Mouse (Mus musculus) CH12.LX (cell line): ENCODE measurements at regions not wholly inside any gene's neighbourhood (a gene's known extent, or its start where the extent isn't known, plus 50 kb on each side); places are given as distances from the start of the nearest gene placed in this dataset.

Experiments
- BHLHE40 ChIP-seq: IDR thresholded peaks from 2 replicates; pipeline ENCODE4 v1.6.1; 2011; ENCODE audit warnings: mild to moderate bottlenecking, low read depth, low read length, improper control_type of control experiment
- CHD2 ChIP-seq: IDR thresholded peaks from 2 replicates; pipeline ENCODE4 v1.6.1; 2011; ENCODE audit warnings: low read length, improper control_type of control experiment
- KAT2A ChIP-seq: IDR thresholded peaks from 2 replicates; pipeline ENCODE4 v1.6.1; 2012; ENCODE audit warnings: low read length, improper control_type of control experiment, inconsistent platforms; ENCODE audit not compliant: insufficient replicate concordance
- MAZ ChIP-seq: IDR thresholded peaks from 2 replicates; pipeline ENCODE4 v1.6.1; 2012; ENCODE audit warnings: low read depth, mild to moderate bottlenecking, inconsistent platforms, low read length, improper control_type of control experiment, moderate library complexity
- POLR2A ChIP-seq: IDR thresholded peaks from 2 replicates; pipeline ENCODE4 v1.6.1; 2011; ENCODE audit warnings: low read depth, mild to moderate bottlenecking, improper control_type of control experiment, low read length
- USF1 ChIP-seq: IDR thresholded peaks from 2 replicates; pipeline ENCODE4 v1.6.1; 2014; ENCODE audit warnings: low read depth, mild to moderate bottlenecking, inconsistent platforms, low read length, improper control_type of control experiment

DNA sequence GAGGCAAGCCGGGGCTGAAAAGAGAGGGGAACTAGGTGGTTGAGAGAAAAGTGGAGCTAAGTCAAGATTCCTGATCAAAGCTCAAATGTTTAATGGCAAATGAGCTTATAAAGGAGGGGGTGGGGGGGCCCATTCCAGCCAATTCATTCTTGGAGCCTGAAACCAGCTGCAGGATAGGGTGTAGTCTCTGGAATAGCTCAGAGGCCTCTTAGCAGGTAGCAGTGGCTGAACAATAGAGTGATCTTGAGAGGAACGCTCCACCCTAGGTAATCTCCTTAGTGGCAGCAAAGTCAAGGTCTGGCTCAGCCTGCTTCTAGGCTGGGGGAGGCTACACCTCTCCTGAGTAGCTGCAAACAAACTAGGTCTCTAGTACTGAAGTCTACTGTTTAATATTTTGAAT is 289.3 kb upstream of the Tmem161b start:
- no peak for TF ChIP-seq BHLHE40
- TF ChIP-seq KAT2A: no peak
- no peak for TF ChIP-seq MAZ
- TF ChIP-seq POLR2A: no peak
- TF ChIP-seq CHD2: no peak
- no peak for TF ChIP-seq USF1
